Mouse (Mus musculus) left cerebral cortex, postnatal 36 days (tissue): Measurements from ENCODE around the gene Ampd3. TPM values are rescaled to one million over a fixed set of nuclear protein-coding genes. Genes with fewer than 3 reads are reported as not detected.

ENCODE experiments used
- DNase-seq, 2 experiments: peaks; one replicate each; pipeline ENCODE4 v3.0.0; 2021 to 2022; ENCODE audit warnings: low spot score in 2 of 2, mixed read lengths in 1 of 2
- intact Hi-C: fragments of 180-260 bp; cut with DNase I; formaldehyde crosslinking; loops from one replicate; pipeline ENCODE4 v1.15.1; 2025
- total RNA-seq, 2 experiments: library from RNA; stranded (reverse); gene quantifications; 2 replicates each; pipeline ENCODE4 v1.2.3; 2021

The Ampd3 gene
- total RNA-seq = 10 to 100 TPM; 19.7 to 25.4 TPM

- peak in 1 of 2 experiments; percentile 16 for DNase-seq
- intact Hi-C loops = loop anchor here (5.0 kb wide), 1 partner anchor 34 kb away; no protein-coding TSS in a partner anchor
Measured at GRCm38 (mm10) chr7:110768001-110768400, at the start of gene Ampd3. TSS of gene Ampd3 (plus strand) at chr7:110768206.

GRCm38 (mm10) chr7:110718505-110718904, 49.5 kb upstream of the Ampd3 start:
- intact Hi-C loops = no loop called here
- DNase-seq = no peak

- intact Hi-C loops = loop anchor here (5.0 kb wide), 1 partner anchor 207 kb away; no protein-coding TSS in a partner anchor
- no peak for DNase-seq
Measured at GRCm38 (mm10) chr7:110719857-110720256, 48.1 kb upstream of the Ampd3 start.

GRCm38 (mm10) chr7:110722183-110722582, 45.8 kb upstream of the Ampd3 start:
- intact Hi-C loops = loop anchor here (5.0 kb wide), 1 partner anchor 205 kb away; no protein-coding TSS in a partner anchor

GRCm38 (mm10) chr7:110727049-110727448, 41.0 kb upstream of the Ampd3 start:
- intact Hi-C loops = loop anchor here (1.0 to 5.0 kb wide), 2 partner anchors 74 to 290 kb away; no protein-coding TSS in a partner anchor

More at GRCm38 (mm10) chr7:110722183-110722582, 45.8 kb upstream of the Ampd3 start:
- DNase-seq = no peak

GRCm38 (mm10) chr7:110728876-110729275, 39.1 kb upstream of the Ampd3 start:
- intact Hi-C loops = loop anchor here (5.0 kb wide), 1 partner anchor 288 kb away; no protein-coding TSS in a partner anchor
- DNase-seq = no peak

More at GRCm38 (mm10) chr7:110727049-110727448, 41.0 kb upstream of the Ampd3 start:
- peak in 1 of 2 experiments; percentile 21 for DNase-seq

- intact Hi-C loops = loop anchor here (5.0 kb wide), 1 partner anchor 288 kb away; no protein-coding TSS in a partner anchor
Measured at GRCm38 (mm10) chr7:110729295-110729694, 38.7 kb upstream of the Ampd3 start.

GRCm38 (mm10) chr7:110731091-110731967, 36.7 kb upstream of the Ampd3 start:
- DNase-seq = no peak
- intact Hi-C loops = no loop called here

More at GRCm38 (mm10) chr7:110729295-110729694, 38.7 kb upstream of the Ampd3 start:
- DNase-seq = no peak

- DNase-seq = no peak
- intact Hi-C loops = no loop called here
Measured at GRCm38 (mm10) chr7:110732001-110732632, 35.9 kb upstream of the Ampd3 start.

GRCm38 (mm10) chr7:110736914-110737313, 31.1 kb upstream of the Ampd3 start:
- intact Hi-C loops = no loop called here
- DNase-seq = no peak

GRCm38 (mm10) chr7:110739764-110740163, 28.2 kb upstream of the Ampd3 start:
- DNase-seq = no peak
- intact Hi-C loops = no loop called here

GRCm38 (mm10) chr7:110740188-110740587, 27.8 kb upstream of the Ampd3 start:
- intact Hi-C loops = no loop called here
- no peak for DNase-seq

GRCm38 (mm10) chr7:110742022-110742421, 26.0 kb upstream of the Ampd3 start:
- intact Hi-C loops = no loop called here

GRCm38 (mm10) chr7:110746087-110746562, 21.9 kb upstream of the Ampd3 start:
- intact Hi-C loops = no loop called here
- no peak for DNase-seq

More at GRCm38 (mm10) chr7:110742022-110742421, 26.0 kb upstream of the Ampd3 start:
- no peak for DNase-seq

GRCm38 (mm10) chr7:110746809-110747208, 21.2 kb upstream of the Ampd3 start:
- intact Hi-C loops = no loop called here
- DNase-seq = no peak

GRCm38 (mm10) chr7:110750834-110751233, 17.2 kb upstream of the Ampd3 start:
- no peak for DNase-seq
- intact Hi-C loops = no loop called here

- DNase-seq = no peak
- intact Hi-C loops = no loop called here
Measured at GRCm38 (mm10) chr7:110751634-110752033, 16.4 kb upstream of the Ampd3 start.

- no peak for DNase-seq
- intact Hi-C loops = no loop called here
Measured at GRCm38 (mm10) chr7:110753310-110753709, 14.7 kb upstream of the Ampd3 start.

- no peak for DNase-seq
- intact Hi-C loops = no loop called here
Measured at GRCm38 (mm10) chr7:110753926-110754330, 14.1 kb upstream of the Ampd3 start.

- no peak for DNase-seq
- intact Hi-C loops = no loop called here
Measured at GRCm38 (mm10) chr7:110756440-110756839, 11.6 kb upstream of the Ampd3 start.
